Comparison of ENCODE assay signal across 13 mouse cellular contexts in genomic region chr4:51749153-51749552, GRCm38 (mm10).
"Had no signal": no experiment of that assay in that cellular context is flagged by ENCODE, and none has a peak within 500 bp of the region (broad histone marks: within the 10 kb centered on the region; RNA-seq: fewer than 3 reads in every experiment).

No protein-coding gene starts in this region.

- H3K4me2 ChIP-seq: liver, embryonic 11.5 days; liver, embryonic 15.5 days; neural tube, embryonic 15.5 days had no signal

- H3K4me3 ChIP-seq: liver, embryonic 15.5 days; myocyte; neural tube, embryonic 15.5 days had no signal

- H3K27ac ChIP-seq: liver, embryonic 15.5 days; neural tube, embryonic 15.5 days had no signal

- H3K36me3 ChIP-seq: liver, embryonic 15.5 days; neural tube, embryonic 15.5 days had no signal

- H3K27me3 ChIP-seq: liver, embryonic 15.5 days; neural tube, embryonic 15.5 days had no signal

- DNase-seq: kidney, adult 8-10 months; kidney, postnatal 25 days; layer of hippocampus, adult 9-11 months; left cerebral cortex, postnatal 4 days; lung, adult 2 months; lung, postnatal 36 days; right cerebral cortex, postnatal 25 days; thymus, postnatal 4 days had no signal

- H3K4me1 ChIP-seq: liver, embryonic 15.5 days; neural tube, embryonic 15.5 days had no signal

- ATAC-seq: lung, postnatal 0 days had no signal

- H3K9ac ChIP-seq: liver, embryonic 15.5 days; neural tube, embryonic 15.5 days had no signal

- H3K9me3 ChIP-seq: liver, embryonic 15.5 days; neural tube, embryonic 15.5 days had no signal
